Mouse (Mus musculus) megakaryocyte progenitor cell, adult 5-6 weeks (primary cell): ENCODE results near the gene Jarid2. TPM values are rescaled to one million over a fixed set of nuclear protein-coding genes. Genes with fewer than 3 reads are reported as not detected.

Source experiments
- ATAC-seq: replicated peaks from 2 replicates; pipeline ENCODE4 v1.8.0; 2016; ENCODE audit warnings: mild to moderate bottlenecking, moderate TSS enrichment, inconsistent platforms; ENCODE audit not compliant: poor library complexity
- total RNA-seq, 2 experiments: library from RNA; stranded (forward) in 1 of 2; stranded (reverse) in 1 of 2; fragments of 157-497, 149-512 nt in 1 of 2; fragments of 200-1000 nt in 1 of 2; gene quantifications; 2 replicates each; pipeline versions ENCODE4 v1.2.3 to v1.2.4; 2015 to 2017

Jarid2 gene
- total RNA-seq, 2 experiments from 2014 or later = 31.8 to 32.5 TPM

DNA sequence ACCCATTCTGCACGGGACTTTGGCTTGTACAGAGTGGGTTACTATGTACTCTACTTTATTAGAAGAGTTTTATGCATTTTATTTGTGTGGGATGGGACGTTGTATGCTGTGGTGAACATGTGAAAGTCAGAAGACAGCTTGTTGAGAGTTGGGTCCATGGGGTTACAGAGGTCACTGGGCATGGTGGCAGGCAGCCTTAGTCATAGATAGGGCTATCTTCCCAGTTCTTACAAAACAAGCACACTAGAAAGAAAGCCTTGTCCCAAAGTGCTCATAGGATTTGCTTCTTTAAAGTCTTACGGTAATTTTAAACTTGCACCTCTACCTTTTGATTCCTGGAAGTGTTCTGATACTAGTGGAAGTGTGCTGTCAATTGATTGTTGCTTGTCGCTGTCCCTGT, 103.6 kb downstream of the Jarid2 start:
- ATAC-seq = no peak

DNA sequence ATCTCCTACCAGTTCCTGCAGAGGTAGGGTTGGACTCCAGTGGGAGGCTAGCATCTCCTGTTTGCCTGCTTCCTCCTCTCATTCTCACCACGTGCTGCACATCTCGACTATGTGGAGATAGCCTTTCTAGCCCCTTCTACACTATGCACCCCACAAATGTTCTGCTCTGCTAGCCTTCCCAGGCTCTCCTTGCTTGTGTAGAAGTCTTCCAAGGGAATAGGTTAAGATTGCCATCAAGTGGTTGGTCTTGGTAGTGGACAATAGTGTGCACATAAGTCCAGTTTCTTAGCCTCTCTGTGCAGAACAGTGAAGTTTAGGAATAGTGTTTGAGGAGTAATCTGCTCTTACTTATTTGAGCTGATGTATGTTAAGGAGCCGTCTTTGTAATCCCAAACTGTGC, 104.1 kb downstream of the Jarid2 start:
- peak; percentile 55 for ATAC-seq

DNA sequence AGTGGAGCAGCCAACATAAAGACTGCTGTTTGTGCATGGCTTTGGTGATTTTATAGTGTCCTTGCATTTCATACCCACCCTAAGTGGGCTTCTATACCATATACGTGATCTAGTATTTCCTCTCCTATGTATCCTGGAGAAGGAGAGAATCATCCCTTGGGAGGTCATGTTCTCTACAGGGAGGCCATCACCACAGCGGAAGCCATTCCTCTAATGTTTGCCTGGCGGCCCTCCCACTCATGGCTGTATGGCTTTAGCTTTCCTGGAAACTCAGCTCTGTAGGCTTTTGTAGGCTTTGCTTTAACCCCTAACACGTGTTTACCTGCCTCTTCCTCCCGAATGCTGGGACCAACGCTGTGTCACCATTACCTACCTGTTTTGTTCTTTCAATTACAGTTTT, 108.2 kb downstream of the Jarid2 start:
- ATAC-seq = no peak

DNA sequence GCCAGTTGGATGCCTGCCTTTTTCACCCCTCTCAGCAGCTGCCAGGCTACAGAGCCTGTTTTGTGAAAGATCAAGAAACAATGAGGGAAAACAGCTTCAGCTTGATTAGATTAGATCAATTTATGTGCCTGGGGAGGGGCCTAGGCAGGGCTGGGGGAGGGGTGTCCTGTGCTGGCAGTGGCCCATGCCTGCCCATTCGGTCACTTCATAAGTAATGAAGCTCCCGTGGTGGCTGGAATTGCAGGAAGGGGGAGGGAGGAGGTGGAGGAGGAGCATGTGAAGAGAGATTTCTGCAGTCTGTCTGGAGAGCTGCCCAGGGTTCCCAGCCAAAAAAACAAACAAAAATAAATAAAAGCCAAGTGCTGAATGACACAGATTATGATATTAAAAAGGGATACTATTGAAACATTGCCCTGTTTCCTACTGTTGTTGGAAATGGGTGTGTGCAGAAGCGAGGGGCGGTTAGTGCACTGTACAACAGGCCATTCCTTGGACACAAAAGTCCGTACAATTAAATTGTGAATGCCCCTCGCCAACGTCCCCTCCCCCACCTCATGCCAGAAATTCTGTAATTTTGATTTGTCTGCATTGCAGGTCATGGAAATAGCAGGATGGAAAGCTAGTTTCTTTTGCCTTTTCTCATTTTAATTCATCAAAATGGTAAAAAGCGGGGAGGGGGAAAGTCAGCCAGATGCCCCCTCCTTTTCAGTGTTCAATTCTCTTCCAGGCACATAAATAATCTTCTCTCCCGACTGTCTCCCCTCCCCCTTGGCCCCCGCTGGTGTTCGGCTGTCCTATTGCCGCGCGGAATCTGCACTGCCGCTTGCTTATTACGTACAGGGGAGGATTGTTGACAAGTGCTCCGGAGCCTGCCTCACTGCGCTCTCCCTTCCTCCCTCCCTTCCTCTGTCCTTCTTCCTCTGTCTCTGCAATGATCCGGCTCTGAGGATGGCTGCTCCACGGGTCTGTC, 110.9 kb downstream of the Jarid2 start:
- ATAC-seq = peak; percentile 26; the same call in 1 of the 2 replicates

DNA sequence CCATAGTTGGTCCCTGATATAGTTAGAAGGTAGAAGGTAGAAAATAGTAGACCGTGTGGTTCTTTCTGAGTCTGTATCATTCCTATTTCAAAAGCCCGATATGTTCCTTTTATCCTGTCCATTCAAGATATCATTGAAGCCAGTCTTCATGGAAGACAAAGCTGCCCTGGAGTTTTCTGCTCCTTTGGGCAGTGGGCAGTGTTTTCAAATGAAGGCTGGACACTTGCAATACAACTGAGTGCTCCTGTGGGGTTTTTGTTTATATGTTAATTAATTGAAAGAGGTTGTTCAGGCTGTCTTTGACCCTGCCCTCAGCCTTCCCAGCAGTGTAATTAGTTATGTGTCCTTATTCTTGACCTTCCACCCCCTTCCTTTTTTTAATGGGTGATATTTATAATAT, 122.2 kb downstream of the Jarid2 start:
- no peak for ATAC-seq

DNA sequence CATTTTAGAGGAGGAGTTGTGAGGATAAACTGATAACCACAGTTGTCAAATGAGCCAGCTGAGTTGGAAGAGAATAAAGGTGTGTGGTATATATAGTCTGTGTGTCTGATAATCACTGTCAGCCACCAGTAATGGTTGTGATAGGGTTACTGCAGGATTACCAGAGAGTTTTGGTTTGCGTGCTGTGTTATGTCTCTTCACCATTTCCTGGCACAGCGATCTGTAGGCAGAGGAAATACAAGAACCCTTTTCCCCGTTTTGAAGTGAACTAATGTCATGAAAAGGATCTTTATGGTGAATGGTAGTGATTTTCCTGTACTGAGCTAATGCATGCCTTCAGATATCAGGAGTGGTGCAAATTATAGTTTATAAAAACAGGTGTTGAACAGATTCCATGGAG, 122.8 kb downstream of the Jarid2 start:
- ATAC-seq = no peak

DNA sequence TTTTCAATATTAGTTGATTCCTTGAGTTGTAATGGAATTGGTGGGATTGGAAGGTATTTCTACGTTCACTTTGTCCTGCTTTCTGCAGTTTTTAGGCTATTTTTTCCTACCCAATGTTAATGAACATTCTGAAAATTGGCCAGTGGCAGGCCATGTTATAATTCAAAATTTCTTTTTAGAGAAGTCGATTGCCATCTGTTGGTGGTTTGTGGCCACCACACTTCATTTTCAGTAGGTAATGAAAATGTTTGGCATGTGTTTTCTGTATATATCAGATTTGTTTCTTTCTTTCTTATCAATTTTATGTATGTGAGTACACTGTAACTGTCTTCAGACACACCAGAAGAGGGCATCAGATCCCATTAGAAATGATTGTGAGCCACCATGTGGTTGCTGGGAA, 136.3 kb downstream of the Jarid2 start:
- peak; percentile 37; the same call in 1 of the 2 replicates for ATAC-seq

DNA sequence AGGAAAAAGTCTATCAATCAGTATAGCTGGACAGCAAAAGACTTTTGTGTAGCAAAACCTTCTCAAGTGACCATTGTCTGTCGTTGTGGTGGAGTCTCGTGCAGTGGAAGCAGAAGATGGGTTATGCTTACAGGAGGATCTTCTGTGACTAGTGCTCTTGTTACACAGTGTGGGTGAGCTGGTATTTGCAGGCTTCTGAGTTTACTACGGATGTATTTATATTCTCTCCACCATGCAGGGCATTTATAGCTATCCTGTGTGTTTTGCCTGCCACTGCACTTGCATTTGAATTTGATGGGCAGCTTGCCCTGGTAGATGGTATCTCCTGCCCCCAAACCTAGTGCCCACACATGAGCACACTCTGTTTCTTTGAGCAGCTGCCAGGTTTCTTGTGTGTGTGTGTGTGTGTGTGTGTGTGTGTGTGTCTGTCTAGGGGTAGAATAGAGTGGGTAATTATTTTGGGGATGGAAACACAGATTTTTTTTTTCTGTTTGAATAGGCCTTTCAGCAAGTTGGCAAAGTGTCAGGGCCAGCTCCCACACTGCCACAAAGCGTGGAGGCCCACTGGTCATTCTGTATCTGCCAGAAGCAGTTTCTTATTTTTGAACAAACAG, 138.9 kb downstream of the Jarid2 start:
- ATAC-seq = no peak

DNA sequence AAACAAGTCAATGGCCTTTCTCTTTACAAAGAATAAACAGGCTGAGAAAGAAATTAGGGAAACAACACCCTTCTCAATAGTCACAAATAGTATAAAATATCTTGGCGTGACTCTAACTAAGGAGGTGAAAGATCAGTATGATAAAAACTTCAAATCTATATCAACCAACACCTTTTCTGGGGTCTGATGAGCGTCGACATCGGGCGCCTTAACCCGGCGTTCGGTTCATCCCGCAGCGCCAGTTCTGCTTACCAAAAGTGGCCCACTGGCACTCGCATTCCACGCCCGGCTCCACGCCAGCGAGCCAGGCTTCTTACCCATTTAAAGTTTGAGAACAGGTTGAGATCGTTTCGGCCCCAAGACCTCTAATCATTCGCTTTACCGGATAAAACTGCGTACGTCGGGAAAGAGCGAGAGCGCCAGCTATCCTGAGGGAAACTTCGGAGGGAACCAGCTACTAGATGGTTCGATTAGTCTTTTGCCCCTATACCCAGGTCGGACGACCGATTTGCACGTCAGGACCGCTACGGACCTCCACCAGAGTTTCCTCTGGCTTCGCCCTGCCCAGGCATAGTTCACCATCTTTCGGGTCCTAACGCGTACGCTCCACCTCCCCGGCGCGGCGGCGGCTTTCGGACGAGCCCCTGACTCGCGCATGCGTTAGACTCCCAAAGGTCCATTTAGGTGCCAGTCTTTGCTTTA, 140.3 kb downstream of the Jarid2 start:
- ATAC-seq = peak; percentile 90

DNA sequence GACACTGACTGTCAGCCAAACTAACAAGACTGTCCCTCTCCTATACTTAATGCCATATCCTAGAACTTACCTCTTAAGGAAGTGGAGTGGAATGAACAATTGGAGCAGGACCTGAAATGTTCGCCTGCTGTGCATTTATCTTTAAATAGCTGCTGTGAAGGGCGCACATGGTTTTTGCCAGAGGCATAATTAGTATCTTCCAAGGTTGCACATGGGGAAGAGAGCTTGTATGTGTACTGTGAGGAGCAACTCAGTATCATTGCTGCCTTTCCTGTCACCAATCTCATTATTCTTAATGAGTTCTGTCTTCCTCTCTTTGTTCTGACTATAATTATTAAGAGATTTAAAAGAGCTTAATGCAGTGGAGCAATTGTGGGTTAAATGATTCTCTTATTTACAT, 147.5 kb downstream of the Jarid2 start:
- no peak for ATAC-seq

DNA sequence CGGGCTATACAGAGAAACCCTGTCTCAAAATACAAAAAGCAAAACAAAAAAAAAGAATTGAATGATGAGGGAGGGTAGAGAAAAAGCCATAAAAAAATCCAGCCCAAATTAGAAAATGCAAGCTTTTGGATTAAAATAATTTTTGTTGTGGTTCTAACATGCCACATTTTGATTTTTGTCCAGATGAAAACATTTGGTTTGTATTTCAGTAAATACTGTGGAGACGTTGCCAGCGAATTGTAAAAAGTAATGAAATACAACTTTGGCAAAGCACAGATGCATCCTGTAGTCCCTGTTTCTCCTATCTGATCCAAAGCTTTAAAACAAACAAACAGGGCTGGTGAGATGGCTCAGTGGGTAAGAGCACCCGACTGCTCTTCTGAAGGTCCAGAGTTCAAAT, 151.7 kb downstream of the Jarid2 start:
- no peak for ATAC-seq

DNA sequence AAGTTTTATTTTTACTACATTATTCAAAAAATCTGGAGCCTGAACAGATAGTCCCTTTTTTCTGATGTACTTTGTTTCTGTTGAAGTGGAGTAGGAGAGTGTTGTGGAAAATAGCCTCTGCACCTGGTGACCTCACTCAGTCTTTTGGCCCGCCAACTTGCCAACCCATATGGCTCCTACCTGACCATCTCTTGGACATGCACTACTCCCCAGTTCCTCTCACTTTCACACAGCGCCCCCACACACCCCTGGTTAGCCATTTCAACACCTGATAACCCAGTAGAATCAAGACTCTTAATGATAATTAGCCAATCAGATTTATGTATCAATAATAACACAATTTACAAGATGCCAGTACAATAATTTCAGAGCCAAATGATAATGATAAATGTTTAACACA, 156.9 kb downstream of the Jarid2 start:
- ATAC-seq = no peak

DNA sequence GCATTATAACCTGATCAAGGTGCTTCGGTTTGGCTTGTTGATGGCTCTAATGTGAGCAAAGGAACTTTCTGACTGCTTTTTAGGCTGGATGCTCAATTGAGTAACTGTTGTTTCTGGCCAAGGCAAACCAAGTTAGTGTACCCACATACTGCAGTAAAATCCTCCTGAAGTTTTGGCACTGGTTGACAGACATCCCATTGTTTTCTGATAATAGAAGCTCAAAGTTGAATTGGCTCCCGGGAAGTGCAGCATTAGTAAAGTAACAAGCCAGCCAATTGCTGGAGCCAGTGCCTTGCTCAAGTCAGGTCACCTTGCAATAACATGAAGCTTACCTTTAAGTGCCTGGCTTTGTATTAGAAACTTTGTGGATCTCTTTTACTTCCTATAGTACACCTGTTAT, 161.3 kb downstream of the Jarid2 start:
- no peak for ATAC-seq

DNA sequence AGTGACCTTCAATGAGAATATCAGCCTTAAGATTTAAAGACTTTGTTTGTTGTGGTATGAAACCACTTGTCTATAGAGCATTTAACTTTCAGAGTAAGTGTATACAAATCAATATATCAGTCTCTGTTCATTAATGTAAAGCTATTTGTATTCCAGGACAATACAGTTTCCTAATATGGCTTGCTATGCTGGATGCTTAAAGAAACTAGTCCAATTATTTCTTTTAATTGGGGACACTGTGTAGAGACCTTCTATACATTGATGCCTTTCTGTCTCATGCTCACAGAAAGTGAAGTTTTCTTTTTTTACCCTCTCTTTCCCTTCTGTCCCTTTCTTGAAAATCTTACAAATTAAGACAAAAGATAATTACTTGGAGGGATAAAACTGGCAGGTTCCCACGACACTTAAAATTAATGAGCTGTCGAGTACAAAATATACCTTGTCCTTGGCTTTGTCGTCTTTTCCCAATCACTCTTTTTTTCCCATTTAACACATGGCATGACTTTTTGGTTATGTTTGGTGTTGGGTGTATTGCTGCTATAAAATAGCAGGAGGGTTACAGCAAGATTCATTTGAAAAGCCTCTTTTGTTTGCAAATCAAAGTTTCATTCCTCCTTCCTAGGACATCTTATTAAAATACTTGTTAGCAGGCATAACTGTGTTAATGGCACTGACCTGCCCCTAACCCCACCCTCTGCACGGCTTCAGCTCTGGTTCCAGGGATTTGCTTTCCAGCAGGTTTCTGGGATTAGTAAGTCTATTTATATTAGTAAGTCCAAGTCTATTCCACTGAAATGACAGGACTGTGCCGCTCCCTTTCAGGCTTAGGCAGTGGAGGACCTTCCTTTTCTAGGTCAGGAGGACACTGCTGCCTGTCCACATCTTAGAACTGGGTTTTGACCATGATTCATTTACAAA, 162.8 kb downstream of the Jarid2 start:
- no peak for ATAC-seq

DNA sequence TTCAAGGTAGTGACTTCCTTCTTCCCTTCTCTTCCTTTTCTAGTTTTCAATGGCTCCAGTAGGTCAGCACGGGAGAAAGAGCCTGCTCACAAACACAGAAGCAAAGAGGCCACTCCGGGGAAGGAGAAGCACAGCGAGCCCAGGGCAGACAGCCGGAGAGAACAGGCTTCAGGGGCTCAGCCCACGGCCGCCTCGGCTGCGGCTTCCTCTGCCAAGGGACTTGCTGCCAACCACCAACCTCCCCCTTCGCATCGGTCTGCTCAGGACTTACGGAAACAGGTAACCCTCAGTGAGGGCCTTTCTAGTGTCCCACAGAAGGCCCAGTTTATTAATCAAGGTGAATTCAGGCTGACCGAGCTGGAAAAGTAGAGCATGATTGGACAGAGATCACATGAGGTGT, 166.9 kb downstream of the Jarid2 start:
- no peak for ATAC-seq

DNA sequence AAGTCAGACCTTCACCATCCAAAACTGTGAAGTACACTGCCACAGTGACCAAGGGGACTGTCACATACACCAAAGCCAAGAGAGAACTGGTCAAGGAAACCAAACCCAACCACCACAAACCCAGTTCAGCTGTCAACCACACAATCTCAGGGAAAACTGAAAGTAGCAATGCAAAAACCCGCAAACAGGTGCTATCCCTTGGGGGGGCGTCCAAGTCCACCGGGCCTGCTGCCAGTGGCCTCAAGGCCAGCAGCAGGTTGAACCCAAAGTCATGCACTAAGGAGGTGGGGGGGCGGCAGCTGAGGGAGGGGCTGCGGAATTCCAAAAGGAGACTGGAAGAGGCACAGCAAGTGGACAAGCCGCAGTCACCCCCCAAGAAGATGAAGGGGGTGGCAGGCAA, 173.0 kb downstream of the Jarid2 start:
- no peak for ATAC-seq

DNA sequence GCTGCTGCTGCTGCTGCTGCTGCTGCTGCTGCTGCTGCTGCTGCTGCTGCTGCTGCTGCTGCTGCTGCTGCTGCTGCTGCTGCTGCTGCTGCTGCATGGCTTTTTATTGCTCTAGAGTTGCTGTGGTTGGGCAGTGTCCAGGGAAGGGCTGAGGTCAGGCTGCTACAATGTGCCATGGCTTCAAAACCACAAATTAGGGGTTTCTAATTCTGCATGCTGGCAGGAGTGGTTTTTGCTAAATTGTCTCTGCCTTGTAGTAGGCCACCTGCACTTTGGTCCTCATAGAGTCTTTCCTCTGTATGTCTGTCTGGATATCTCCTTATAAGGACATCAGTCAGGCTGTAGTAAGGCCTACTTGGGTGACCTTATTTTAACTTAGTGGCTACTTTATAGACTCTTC, 174.1 kb downstream of the Jarid2 start:
- no peak for ATAC-seq

DNA sequence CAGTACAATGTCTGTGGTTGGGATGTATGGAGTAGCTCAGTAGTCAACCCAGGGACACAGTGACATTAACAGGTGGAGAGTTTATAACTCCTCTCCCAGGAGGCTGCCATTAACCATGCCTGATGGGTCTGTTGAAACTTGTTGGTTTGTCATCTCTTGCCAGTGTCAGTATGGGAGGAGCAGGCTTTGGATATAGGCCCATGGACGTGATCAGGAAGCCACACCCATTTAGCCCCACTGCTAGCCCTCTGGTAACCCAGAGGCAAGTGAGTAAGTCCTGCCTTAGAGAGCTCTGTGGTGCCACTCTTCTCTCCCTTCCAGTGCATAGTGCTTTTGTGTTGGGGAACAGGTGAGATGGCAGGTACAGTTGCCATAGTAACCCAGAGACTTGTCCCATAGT, 175.0 kb downstream of the Jarid2 start:
- ATAC-seq = no peak

DNA sequence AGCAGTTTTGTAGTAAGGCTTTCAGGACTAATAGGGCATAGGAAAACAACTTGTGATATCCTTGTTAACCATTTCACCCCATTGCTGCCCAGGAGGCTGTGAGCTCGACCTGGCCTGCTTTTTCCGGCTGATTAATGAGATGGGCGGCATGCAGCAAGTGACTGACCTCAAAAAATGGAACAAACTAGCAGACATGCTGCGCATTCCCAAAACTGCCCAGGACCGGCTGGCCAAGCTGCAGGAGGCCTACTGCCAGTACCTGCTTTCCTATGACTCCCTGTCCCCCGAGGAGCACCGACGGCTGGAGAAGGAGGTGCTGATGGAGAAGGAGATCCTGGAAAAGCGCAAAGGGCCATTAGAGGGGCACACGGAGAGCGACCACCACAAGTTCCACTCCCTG, 176.9 kb downstream of the Jarid2 start:
- ATAC-seq = no peak

DNA sequence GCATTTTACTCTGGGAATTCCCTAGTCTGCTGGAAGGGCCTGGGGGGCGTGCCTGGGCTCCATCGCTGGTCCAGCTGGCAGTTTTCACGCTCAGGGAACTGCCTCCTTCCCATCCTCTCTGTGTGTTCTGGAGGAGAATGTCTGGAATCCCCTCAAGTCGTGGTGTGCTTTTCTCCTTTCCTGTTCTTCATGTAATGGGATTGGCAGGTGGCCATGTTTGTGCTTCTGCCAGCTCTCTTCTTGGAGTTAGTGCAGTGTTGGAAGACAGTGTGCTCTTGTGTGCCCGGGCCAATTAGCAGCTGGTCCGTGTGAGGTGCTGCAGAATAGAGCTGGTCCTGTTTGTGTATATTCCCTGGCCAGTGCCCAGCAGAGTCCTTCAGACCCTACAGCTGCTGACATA, 178.4 kb downstream of the Jarid2 start:
- no peak for ATAC-seq

DNA sequence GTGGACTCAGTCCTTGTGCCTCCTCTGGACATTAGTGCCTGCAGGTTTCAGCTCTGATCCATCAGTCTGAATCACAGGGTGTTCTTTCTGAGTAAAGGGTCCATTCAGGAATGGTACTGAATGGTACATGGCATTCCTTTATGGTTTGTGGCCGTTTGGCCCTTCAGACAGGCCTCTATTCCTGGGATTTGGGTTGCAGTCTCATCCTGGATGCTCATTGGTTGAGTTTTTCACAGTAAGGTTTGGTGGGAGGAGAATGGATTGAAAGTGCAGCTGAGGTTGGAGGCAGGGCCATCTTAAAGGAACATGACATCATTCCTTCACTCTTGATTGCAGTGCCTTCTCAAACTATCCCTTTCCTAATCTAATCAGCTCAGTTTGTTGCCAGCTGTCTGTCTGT, 179.5 kb downstream of the Jarid2 start:
- no peak for ATAC-seq
